Mouse (Mus musculus) naive thymus-derived CD4-positive, alpha-beta T cell, adult 2 months (primary cell): ENCODE data around the gene Caln1.

Experiments used
- DNase-seq: peaks from one replicate; pipeline ENCODE4 v3.0.0-alpha.2; 2011; ENCODE audit warnings: low read depth

Gene Caln1

DNA sequence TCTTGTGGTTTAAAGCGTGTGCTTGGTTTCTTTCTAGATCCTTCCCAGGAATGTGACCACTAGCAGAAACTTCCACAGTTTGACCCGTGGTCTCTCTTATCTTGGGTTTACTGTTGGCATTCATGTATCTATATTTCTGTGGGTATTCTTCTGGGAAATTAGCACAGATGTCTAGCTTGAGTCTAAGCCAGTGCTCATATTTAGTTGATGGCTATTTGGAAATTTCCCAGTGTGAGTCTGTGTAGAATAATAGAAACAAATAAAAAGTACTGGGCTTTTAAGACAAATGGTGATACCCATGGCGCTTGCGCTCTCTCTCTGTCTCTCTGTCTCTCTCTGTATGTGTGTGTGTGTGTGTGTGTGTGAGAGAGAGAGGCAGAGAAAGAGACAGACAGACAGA, 330.2 kb downstream of the Caln1 start:
- DNase-seq: no peak

DNA sequence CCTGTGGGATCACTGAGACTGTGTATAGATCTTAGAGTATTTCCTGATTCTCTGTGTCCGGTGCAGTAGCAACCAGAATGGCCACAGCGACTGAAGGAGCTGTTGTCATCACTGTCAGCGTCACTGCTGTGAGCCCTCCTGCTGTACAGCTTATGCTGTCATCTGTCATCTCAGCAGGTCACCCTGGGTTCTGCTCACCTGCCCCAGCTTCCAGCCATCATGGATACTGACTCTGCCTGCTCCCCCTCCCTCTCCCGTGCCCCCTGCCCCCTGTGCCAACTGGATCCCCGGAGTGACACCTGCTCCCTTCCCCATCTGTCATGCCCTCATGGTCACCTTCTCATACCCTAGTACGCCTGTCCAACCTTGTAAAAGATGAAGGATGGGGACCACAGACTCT, 332.5 kb downstream of the Caln1 start:
- DNase-seq: no peak

DNA sequence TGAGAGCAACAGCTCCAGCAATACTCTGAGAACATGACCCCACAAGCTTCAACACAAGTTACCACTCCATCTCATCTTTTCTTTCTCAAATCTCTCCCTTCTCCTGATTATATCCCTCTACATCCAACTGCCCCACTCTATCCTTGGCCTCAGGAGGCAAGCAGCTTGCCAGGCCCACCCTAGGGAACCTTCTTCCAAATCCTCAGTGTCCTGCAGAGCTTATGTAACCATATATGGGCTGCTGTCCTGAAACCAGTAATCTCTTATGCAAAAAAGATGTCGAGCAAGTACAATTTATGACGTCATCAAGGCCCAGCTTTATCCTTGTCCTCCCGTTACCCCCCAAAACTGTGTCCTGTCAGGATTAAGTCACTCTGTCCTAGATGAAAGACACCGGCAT, 333.1 kb downstream of the Caln1 start:
- DNase-seq: no peak

- no peak for DNase-seq
Observed at GRCm38 (mm10) chr5:130704866-130705265, 335.6 kb downstream of the Caln1 start.

DNA sequence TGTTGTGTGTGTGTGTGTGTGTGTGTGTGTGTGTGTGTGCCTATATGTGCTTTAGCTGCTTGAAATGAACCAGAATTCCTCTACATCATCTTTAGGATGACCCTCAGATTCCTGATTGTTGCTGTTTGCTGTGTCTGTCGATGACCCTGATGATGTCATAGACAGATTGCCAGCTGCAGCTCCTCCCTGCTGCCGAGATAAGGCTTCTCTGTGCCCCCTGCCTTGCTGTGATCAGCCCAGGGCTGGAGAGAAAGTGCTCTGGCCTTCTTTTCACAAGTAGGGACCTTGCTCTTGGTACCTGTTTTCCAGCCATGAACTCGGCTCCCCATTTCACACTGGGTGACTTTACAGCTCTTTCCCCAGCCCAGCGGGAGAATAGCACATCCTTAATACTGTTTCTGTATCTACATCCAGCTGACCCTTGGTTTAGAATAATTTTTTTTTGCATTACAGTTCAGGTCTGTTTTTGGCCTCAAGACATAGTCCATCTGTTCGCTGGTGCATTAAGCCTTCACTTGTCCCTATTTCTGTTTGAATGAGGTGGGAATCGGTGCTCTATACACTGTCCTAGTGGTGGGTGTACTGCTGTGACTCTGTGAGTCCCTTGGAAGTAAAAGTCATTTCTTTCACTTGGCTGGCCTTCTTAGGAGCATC, 337.1 kb downstream of the Caln1 start:
- DNase-seq: no peak

DNA sequence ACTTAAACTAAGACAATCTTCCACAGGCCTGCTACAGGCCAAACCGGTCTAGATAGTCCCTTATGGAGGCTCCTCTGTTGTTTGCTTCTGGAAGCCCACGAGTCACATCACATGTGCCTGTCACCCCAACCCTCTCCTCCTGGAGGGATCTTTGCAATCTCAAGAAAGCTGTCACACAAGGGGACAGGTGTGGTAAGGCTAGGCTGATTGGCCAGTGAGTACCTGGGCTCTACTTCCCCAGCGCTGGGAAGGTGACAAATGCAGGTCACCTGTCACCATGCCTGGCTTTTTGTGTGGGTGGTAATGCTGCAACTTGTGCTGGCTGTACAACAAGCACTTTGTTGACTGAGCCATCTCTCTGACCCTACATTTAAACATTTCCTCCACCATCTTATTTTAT, 338.5 kb downstream of the Caln1 start:
- no peak for DNase-seq

GRCm38 (mm10) chr5:130708616-130709015, 339.4 kb downstream of the Caln1 start:
- DNase-seq: no peak

DNA sequence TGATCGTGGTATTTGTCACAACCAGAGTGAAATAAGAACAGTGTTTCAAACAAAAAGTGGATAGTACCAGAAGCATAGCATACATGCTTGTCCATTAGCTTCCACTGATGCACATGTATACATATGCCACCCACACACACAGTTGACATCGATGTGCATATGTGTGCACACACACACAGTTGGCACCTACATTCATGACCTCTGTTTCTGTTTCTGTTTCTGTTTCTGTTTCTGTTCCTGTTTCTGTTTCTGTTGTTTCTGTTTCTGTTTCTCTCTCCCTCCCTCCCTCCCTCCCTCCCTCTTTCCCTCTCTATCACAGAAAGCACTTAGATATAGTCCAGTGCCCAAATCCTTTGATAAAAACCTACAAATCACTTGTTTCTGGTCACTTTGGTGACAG, 342.4 kb downstream of the Caln1 start:
- no peak for DNase-seq

DNA sequence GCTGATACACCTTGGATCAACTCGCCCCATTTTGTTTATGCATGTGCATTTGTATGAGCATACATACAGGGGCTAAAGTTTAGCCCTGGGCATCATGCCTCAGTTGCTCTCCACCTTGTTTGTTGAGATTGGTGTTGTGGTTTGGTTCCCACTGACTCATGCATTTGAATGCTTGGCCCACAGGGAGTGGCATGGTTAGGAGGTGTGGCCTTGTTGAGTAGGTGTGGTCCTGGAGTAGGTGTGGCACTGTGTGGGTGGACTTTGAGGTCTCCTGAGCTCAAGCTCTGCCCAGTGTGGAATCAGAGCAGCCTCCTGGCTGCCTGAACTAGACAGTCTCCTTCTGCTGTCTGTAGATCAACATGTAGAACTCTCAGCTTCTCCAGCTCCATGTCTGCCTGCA, 343.0 kb downstream of the Caln1 start:
- no peak for DNase-seq

DNA sequence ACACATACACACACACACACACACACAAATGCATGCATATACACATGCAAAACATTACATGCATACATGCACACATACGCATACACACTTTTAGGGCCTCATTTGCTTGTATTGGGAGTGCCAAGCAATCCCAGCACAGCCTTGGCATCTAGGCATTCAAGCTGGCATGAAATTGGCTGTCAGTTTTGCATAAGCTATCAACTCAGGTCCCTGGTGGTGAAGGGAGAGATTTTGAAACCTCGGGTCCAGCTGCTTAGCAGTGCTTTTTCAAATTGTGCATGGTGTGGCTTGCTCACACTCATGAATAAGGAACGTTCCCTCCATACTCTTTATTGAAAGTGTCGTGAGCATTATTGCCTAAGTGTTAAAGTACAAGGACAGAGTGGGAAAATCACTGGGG, 345.9 kb downstream of the Caln1 start:
- no peak for DNase-seq

DNA sequence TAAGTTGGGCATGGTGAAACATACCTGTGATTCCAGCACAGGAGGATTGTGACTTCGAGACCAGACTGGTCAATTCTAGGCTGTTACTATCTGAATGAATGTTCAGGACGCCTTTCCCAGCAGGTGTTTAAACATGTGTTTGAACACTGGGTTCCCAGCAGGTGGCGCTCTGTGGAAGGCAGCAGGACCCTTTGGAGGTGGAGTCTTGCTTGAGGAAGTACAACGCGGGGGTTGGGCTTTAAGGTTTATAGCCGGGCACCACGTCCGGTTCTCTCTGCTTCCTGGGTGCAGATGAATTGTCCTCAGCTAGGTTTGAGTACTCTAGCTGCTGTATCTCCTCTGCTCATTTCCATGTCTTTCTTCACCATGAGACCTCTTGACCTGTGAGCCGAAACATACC, 349.1 kb downstream of the Caln1 start:
- no peak for DNase-seq

GRCm38 (mm10) chr5:130742171-130742570, 372.9 kb downstream of the Caln1 start:
- DNase-seq: no peak

- DNase-seq: no peak
Observed at GRCm38 (mm10) chr5:130757517-130757916, 388.3 kb downstream of the Caln1 start.

- no peak for DNase-seq
Observed at GRCm38 (mm10) chr5:130765784-130766183, 396.5 kb downstream of the Caln1 start.

DNA sequence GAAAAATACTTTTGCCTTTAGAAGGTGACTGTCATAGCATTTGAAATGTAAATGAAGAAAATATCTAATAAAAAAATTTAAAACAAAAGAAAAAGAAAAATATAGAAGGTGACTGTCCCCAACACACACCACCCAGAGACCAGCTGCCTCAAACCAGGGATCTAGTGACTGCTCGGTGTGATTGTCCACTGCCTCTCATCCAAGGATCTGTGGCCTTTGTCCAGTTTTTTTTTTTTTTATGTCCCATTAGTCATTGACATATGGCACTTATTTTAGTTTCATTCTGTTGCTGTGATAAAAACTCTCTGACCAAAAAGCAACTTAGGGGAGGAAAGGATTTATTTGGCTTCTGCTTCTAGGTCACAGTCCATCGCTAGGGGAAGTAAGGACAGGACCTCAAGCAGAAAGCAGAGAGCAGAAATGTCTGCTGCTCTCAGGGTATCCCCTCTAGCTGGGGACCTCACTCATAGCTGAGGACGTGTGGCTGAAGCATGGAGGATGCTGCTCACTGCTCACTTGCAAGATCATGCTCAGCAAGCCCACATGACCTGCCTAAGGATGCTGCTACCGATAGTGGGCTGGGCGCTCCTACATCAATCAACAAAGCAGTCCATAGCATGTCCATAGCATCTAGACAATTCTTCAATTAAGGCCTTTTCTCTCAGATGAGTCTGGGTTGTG, 401.9 kb downstream of the Caln1 start:
- no peak for DNase-seq

DNA sequence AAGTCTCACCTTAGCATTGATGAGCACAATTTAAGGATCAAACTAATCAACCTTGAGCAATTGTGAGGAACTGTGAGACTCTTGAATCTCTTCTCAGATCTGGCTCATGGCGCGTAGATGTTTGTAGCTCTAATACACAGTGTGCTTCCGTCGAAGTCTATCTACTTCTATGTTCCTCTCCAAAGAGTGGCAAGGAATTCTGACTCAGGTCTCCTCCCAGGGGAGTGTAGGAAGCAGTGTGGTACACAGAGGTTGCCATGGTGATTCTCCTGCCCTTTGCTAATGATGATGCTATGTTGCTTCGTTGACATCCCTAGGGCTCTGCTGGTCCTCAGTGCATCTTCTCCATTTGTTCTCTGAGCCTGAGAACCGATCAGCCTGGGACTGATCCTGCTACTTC, 403.2 kb downstream of the Caln1 start:
- DNase-seq: no peak

GRCm38 (mm10) chr5:130774946-130775345, 405.7 kb downstream of the Caln1 start:
- DNase-seq: no peak

GRCm38 (mm10) chr5:130792755-130793452, 423.6 kb downstream of the Caln1 start:
- DNase-seq: no peak

DNA sequence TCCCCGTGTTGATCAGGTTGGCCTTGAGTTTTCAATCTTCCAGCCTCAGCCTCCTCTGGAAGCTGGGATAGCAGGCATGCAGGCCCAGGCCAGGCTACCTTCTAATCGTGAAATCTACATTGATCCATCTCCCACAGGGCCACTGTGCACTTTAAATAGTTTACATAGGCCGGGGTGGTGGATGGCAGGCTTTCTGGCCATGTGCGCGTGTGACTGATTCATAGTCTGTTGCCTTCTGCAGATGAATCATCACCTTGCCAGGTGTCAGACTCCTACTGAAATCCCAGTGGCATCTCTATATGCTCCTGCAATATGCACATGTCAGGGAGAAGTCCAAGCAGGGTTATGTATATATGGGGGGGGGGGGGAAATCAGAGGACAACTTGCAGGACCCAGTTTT, 428.5 kb downstream of the Caln1 start:
- no peak for DNase-seq

DNA sequence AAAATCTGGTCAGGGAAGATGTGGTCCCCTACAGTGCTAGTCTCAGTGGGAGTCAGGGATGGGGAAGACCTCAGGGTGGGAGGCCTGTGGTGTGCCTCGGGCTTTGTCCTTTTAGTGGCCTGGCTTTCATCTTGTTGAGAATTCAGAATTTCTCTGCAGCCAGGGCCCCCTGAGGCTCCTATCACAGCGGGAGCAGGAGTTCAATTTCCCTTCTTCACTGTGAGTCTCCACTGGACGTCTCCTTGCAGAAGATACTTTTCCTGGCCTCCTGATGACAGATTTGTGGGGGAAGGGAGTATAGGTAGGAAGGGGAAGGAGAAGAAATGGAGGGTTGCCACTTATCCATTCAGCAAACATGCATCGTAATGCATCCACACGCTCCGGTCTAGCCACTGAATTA, 441.1 kb downstream of the Caln1 start:
- no peak for DNase-seq

- DNase-seq: no peak
Observed at GRCm38 (mm10) chr5:130810846-130811245, 441.6 kb downstream of the Caln1 start.

- no peak for DNase-seq
Observed at GRCm38 (mm10) chr5:130811266-130811665, 442.0 kb downstream of the Caln1 start.

DNA sequence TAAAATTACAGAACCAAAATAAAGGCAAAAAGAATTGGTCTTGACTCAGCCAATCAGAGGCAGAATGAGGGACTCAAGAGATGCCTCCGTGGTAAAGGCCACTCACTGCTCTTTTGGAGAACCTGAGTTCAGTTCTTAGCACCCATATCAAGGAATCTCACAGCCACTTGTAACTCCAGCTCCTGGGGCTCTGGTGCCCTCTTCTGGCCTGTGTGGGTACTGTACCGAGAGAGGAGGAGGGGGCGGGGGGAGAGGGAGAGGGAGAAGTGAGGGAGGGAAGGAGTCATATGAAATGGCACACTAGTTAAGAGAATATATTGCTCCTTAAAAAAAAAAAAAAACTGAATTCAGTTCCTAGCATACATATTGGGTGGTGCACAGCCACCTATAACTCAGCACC, 442.7 kb downstream of the Caln1 start:
- DNase-seq: no peak
